Mouse (Mus musculus): ENCODE measurements at regions not wholly inside any gene's neighbourhood (a gene's known extent, or its start where the extent isn't known, plus 50 kb on each side); places are given as distances from the start of the nearest gene placed in this dataset.

- TF ChIP-seq CTCF (IDR thresholded peaks at IDR 0.05; ENCODE audit: low read depth) = no peak
- TF ChIP-seq EP300 (optimal IDR thresholded peaks at IDR 0.05) = no peak
Observed at GRCm38 (mm10) chr10:119038991-119039390, 169.0 kb upstream of the Dyrk2 start.

Data from stomach, postnatal 0 days (tissue).